Mouse (Mus musculus): Measurements from ENCODE around the gene Ephb1.

The Ephb1 gene

GRCm38 (mm10) chr9:102354561-102354973 is at the start of gene Ephb1:
Ephb1 (minus strand) TSS chr9:102354693.
- peak; percentile 89 to 94 for DNase-seq (ENCODE audit: low spot score in 2 of 2)

- DNase-seq (ENCODE audit: low spot score in 2 of 2): peak; percentile 47 to 62
Observed at GRCm38 (mm10) chr9:102403086-102404021, 48.9 kb upstream of the Ephb1 start.

- DNase-seq (ENCODE audit: low spot score in 2 of 2): no peak
Observed at GRCm38 (mm10) chr9:102402671-102403070, 48.2 kb upstream of the Ephb1 start.

GRCm38 (mm10) chr9:102388266-102388665 is 33.8 kb upstream of the Ephb1 start:
- DNase-seq (ENCODE audit: low spot score in 2 of 2): no peak

- no peak for DNase-seq (ENCODE audit: low spot score in 2 of 2)
Observed at GRCm38 (mm10) chr9:102386816-102387215, 32.3 kb upstream of the Ephb1 start.

- DNase-seq (ENCODE audit: low spot score in 2 of 2): no peak
Observed at GRCm38 (mm10) chr9:102380235-102380634, 25.7 kb upstream of the Ephb1 start.

- no peak for DNase-seq (ENCODE audit: low spot score in 2 of 2)
Observed at GRCm38 (mm10) chr9:102374661-102375060, 20.2 kb upstream of the Ephb1 start.

- DNase-seq (ENCODE audit: low spot score in 2 of 2): no peak
Observed at GRCm38 (mm10) chr9:102373886-102374285, 19.4 kb upstream of the Ephb1 start.

GRCm38 (mm10) chr9:102371936-102372335 is 17.4 kb upstream of the Ephb1 start:
- no peak for DNase-seq (ENCODE audit: low spot score in 2 of 2)

GRCm38 (mm10) chr9:102371036-102371770 is 16.7 kb upstream of the Ephb1 start:
- DNase-seq (ENCODE audit: low spot score in 2 of 2): no peak

- no peak for DNase-seq (ENCODE audit: low spot score in 2 of 2)
Observed at GRCm38 (mm10) chr9:102370141-102370540, 15.6 kb upstream of the Ephb1 start.

GRCm38 (mm10) chr9:102369141-102369540 is 14.6 kb upstream of the Ephb1 start:
- DNase-seq (ENCODE audit: low spot score in 2 of 2): no peak

- DNase-seq (ENCODE audit: low spot score in 2 of 2): no peak
Observed at GRCm38 (mm10) chr9:102367796-102368195, 13.3 kb upstream of the Ephb1 start.

GRCm38 (mm10) chr9:102365536-102365935 is 11.0 kb upstream of the Ephb1 start:
- DNase-seq (ENCODE audit: low spot score in 2 of 2): peak in 1 of 2 experiments; percentile 30

GRCm38 (mm10) chr9:102359311-102359710 is 4.8 kb upstream of the Ephb1 start:
- DNase-seq (ENCODE audit: low spot score in 2 of 2): no peak

GRCm38 (mm10) chr9:102358711-102359110 is 4.2 kb upstream of the Ephb1 start:
- no peak for DNase-seq (ENCODE audit: low spot score in 2 of 2)

- DNase-seq (ENCODE audit: low spot score in 2 of 2): no peak
Observed at GRCm38 (mm10) chr9:102358011-102358410, 3.5 kb upstream of the Ephb1 start.

GRCm38 (mm10) chr9:102356516-102356915 is 2.0 kb upstream of the Ephb1 start:
- DNase-seq (ENCODE audit: low spot score in 2 of 2): no peak

- no peak for DNase-seq (ENCODE audit: low spot score in 2 of 2)
Observed at GRCm38 (mm10) chr9:102355726-102356125, 1.2 kb upstream of the Ephb1 start.

GRCm38 (mm10) chr9:102353636-102354491 is 629 bp downstream of the Ephb1 start:
- peak; percentile 53 to 55 for DNase-seq (ENCODE audit: low spot score in 2 of 2)

- DNase-seq (ENCODE audit: low spot score in 2 of 2): peak in 1 of 2 experiments; percentile 47
Observed at GRCm38 (mm10) chr9:102353056-102353635, 1.3 kb downstream of the Ephb1 start.
